Mouse (Mus musculus): ENCODE data around the gene Gsx1. TPM values are rescaled to one million over a fixed set of nuclear protein-coding genes. Genes with fewer than 3 reads are reported as not detected.

The Gsx1 gene
- polyA plus RNA-seq, 1 experiment from 2014 or later: not detected

- peak overlapping the region; percentile 52 for H3K4me2 ChIP-seq
- no peaks in the 10 kb centered on the region; the same call in 1 of the 2 replicates for H3K9me3 ChIP-seq (replicated peaks)
- ATAC-seq (replicated peaks; ENCODE audit: low FRiP score): no peak
- no peak overlapping the region for H3K9ac ChIP-seq
- under 1% methylated on average over 26 of the region's 26 CpGs for WGBS
- H3K4me1 ChIP-seq: peaks cover 33% of the 10 kb centered on the region
- peaks cover 91% of the 10 kb centered on the region for H3K27me3 ChIP-seq
- H3K36me3 ChIP-seq: no peaks in the 10 kb centered on the region
- H3K27ac ChIP-seq: no peak overlapping the region
- peak overlapping the region; percentile 25 for H3K4me3 ChIP-seq (replicated peaks)
These were observed 2.5 kb upstream of the Gsx1 start for GRCm38 (mm10) chr5:147186001-147186431.

- Histone ChIP-seq H3K27ac (no peak overlapping the region), H3K4me3 (replicated peaks) (peak overlapping the region; percentile 29), H3K4me1 (peaks cover 33% of the 10 kb centered on the region), H3K36me3 (no peaks in the 10 kb centered on the region), H3K4me2 (peak overlapping the region; percentile 42), H3K9me3 (replicated peaks) (no peaks in the 10 kb centered on the region; the same call in 1 of the 2 replicates), H3K27me3 (peaks cover 96% of the 10 kb centered on the region), H3K9ac (no peak overlapping the region)
- under 1% methylated on average over 37 of the region's 37 CpGs for WGBS
- ATAC-seq (replicated peaks; ENCODE audit: low FRiP score): no peak
These were observed 1.5 kb upstream of the Gsx1 start for GRCm38 (mm10) chr5:147186781-147187551.

- Histone ChIP-seq H3K4me1 (peaks cover 33% of the 10 kb centered on the region), H3K36me3 (no peaks in the 10 kb centered on the region), H3K27ac (no peak overlapping the region), H3K9me3 (replicated peaks) (no peaks in the 10 kb centered on the region; the same call in 1 of the 2 replicates), H3K9ac (no peak overlapping the region), H3K4me2 (peak overlapping the region; percentile 42), H3K27me3 (peaks cover 96% of the 10 kb centered on the region), H3K4me3 (replicated peaks) (peak overlapping the region; percentile 29)
- no peak for ATAC-seq (replicated peaks; ENCODE audit: low FRiP score)
- under 1% methylated on average over 25 of the region's 25 CpGs for WGBS
These were observed 835 bp upstream of the Gsx1 start for GRCm38 (mm10) chr5:147187552-147188170.

- 0 out of 2 replicates have a peak, but pooled peaks have one; percentile 24 for ATAC-seq (replicated peaks; ENCODE audit: low FRiP score)
- H3K4me3 ChIP-seq (replicated peaks): peak overlapping the region; percentile 28
- H3K4me2 ChIP-seq: peak overlapping the region; percentile 53
- H3K9me3 ChIP-seq (replicated peaks): no peaks in the 10 kb centered on the region
- no peaks in the 10 kb centered on the region for H3K36me3 ChIP-seq
- no peak overlapping the region for H3K9ac ChIP-seq
- H3K27me3 ChIP-seq: peaks cover 95% of the 10 kb centered on the region
- 2% methylated on average over 28 of the region's 28 CpGs for whole genome bisulfite sequencing
- H3K4me1 ChIP-seq: peaks cover 33% of the 10 kb centered on the region
- H3K27ac ChIP-seq: no peak overlapping the region
These were observed 660 bp downstream of the Gsx1 start for GRCm38 (mm10) chr5:147189156-147189555.

- 1% methylated on average over 46 of the region's 46 CpGs for WGBS
- H3K36me3 ChIP-seq: no peaks in the 10 kb centered on the region
- no peak overlapping the region for H3K9ac ChIP-seq
- H3K4me1 ChIP-seq: peaks cover 33% of the 10 kb centered on the region
- no peak overlapping the region for H3K4me3 ChIP-seq (replicated peaks)
- no peak overlapping the region for H3K4me2 ChIP-seq
- H3K27me3 ChIP-seq: peaks cover 95% of the 10 kb centered on the region
- H3K27ac ChIP-seq: no peak overlapping the region
- no peak for ATAC-seq (replicated peaks; ENCODE audit: low FRiP score)
- H3K9me3 ChIP-seq (replicated peaks): no peaks in the 10 kb centered on the region
These were observed 1.5 kb downstream of the Gsx1 start for GRCm38 (mm10) chr5:147189836-147190602.

- Histone ChIP-seq H3K4me1 (peaks cover 29% of the 10 kb centered on the region), H3K27ac (no peak overlapping the region), H3K9ac (no peak overlapping the region), H3K4me2 (no peak overlapping the region), H3K36me3 (no peaks in the 10 kb centered on the region), H3K27me3 (peaks cover 97% of the 10 kb centered on the region), H3K9me3 (replicated peaks) (no peaks in the 10 kb centered on the region), H3K4me3 (replicated peaks) (no peak overlapping the region)
- under 1% methylated on average over 7 of the region's 7 CpGs for WGBS
- no peak for ATAC-seq (replicated peaks; ENCODE audit: low FRiP score)
These were observed 2.4 kb downstream of the Gsx1 start for GRCm38 (mm10) chr5:147190885-147191284.

DNA sequence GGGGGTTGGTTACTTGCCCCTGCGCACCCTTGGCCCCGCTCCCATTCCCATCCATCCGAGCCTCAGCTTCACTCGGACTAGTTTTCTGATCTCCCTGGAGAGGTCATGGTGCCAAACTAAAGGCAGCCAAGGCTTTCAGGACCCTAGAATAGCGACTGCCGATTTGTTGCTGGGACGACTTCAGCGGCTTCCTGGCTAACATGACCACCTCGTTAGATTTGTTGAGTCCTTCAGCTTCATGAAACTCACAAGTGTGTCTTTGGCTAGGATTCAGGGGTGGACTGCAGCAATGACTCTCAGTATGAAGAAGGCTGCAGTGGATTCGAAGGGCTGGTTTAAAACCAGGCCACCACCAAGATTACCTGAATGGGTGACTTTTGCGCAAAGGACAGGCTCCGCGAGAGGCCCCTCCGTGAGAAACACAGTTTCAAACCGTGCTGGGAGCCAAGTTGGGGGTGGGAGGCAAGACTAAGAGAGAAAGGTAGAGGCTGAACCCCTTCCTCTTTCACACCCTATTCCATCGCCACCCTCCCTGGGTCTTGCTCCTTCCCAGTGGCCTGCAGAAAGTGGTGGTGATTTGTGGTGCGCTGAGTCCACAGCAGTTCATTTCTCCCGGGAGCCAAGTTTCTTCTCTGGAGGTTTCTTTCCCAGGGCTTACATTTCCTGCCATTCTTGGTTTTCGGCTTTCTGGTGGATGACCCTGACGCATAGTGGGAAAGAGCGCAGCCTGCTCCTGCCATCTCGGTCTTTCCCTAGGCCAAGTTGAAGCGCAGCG lies 3.5 kb downstream of the Gsx1 start:
- no peaks in the 10 kb centered on the region for H3K36me3 ChIP-seq
- peaks cover 97% of the 10 kb centered on the region for H3K27me3 ChIP-seq
- no peak overlapping the region for H3K4me3 ChIP-seq (replicated peaks)
- H3K9ac ChIP-seq: no peak overlapping the region
- no peak overlapping the region for H3K27ac ChIP-seq
- H3K9me3 ChIP-seq (replicated peaks): no peaks in the 10 kb centered on the region
- WGBS: 2% methylated on average over 24 of the region's 24 CpGs
- H3K4me1 ChIP-seq: peaks cover 20% of the 10 kb centered on the region
- no peak overlapping the region for H3K4me2 ChIP-seq
- ATAC-seq (replicated peaks; ENCODE audit: low FRiP score): no peak

DNA sequence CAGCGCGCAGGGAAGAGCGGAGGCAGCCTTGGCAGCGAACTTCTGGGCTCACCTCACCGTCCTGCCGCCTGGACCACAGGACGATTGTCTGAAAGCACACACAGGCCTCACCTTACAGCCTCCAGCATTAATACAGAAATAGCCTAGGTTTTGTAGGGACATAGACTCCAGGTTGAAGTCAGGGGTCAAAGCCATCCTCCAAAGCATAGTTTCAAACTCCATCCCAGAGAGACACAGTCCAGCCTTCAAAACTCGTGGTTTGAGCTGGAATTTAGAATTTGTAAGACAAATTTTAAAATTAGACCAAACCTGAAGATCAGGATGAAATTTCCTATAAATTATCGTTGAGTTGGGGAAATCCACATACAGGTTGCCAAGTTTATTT lies 4.1 kb downstream of the Gsx1 start:
- no peak for ATAC-seq (replicated peaks; ENCODE audit: low FRiP score)
- H3K4me3 ChIP-seq (replicated peaks): no peak overlapping the region

GRCm38 (mm10) chr5:147204905-147205304 lies 16.4 kb downstream of the Gsx1 start:
- Histone ChIP-seq H3K27ac (no peak overlapping the region), H3K9me3 (replicated peaks) (no peaks in the 10 kb centered on the region; the same call in 1 of the 2 replicates), H3K9ac (no peak overlapping the region), H3K4me3 (replicated peaks) (no peak overlapping the region), H3K4me2 (no peak overlapping the region), H3K27me3 (peaks cover 11% of the 10 kb centered on the region; the same call in 1 of the 2 replicates), H3K36me3 (no peaks in the 10 kb centered on the region), H3K4me1 (peaks cover 5% of the 10 kb centered on the region; the same call in 1 of the 2 replicates)
- WGBS: 12% methylated on average over 6 of the region's 6 CpGs
- ATAC-seq (replicated peaks; ENCODE audit: low FRiP score): no peak

More for the DNA sequence above, 4.1 kb downstream of the Gsx1 start:
- H3K4me1 ChIP-seq: peaks cover 14% of the 10 kb centered on the region
- H3K27ac ChIP-seq: no peak overlapping the region
- no peak overlapping the region for H3K9ac ChIP-seq
- H3K9me3 ChIP-seq (replicated peaks): no peaks in the 10 kb centered on the region
- H3K4me2 ChIP-seq: no peak overlapping the region
- no peaks in the 10 kb centered on the region for H3K36me3 ChIP-seq
- WGBS: under 1% methylated on average over 9 of the region's 9 CpGs
- peaks cover 97% of the 10 kb centered on the region for H3K27me3 ChIP-seq

GRCm38 (mm10) chr5:147207852-147208251 lies 19.4 kb downstream of the Gsx1 start:
- Histone ChIP-seq H3K36me3 (no peaks in the 10 kb centered on the region), H3K4me1 (peaks cover 5% of the 10 kb centered on the region; the same call in 1 of the 2 replicates), H3K9ac (no peak overlapping the region), H3K27ac (no peak overlapping the region), H3K4me2 (no peak overlapping the region), H3K27me3 (peaks cover 15% of the 10 kb centered on the region; the same call in 1 of the 2 replicates), H3K4me3 (replicated peaks) (no peak overlapping the region), H3K9me3 (replicated peaks) (no peaks in the 10 kb centered on the region; the same call in 1 of the 2 replicates)
- no peak for ATAC-seq (replicated peaks; ENCODE audit: low FRiP score)
- 93% methylated on average over 20 of the region's 20 CpGs for WGBS

GRCm38 (mm10) chr5:147208471-147208870 lies 20.0 kb downstream of the Gsx1 start:
- Histone ChIP-seq H3K36me3 (no peaks in the 10 kb centered on the region), H3K4me2 (no peak overlapping the region), H3K27me3 (peaks cover 14% of the 10 kb centered on the region; the same call in 1 of the 2 replicates), H3K9me3 (replicated peaks) (no peaks in the 10 kb centered on the region; the same call in 1 of the 2 replicates), H3K4me3 (replicated peaks) (no peak overlapping the region), H3K4me1 (peaks cover 5% of the 10 kb centered on the region; the same call in 1 of the 2 replicates), H3K9ac (no peak overlapping the region), H3K27ac (no peak overlapping the region)
- WGBS: 72% methylated on average over 2 of the region's 2 CpGs
- no peak for ATAC-seq (replicated peaks; ENCODE audit: low FRiP score)

Measured in kidney, embryonic 15.5 days (tissue).